Mouse (Mus musculus) thymus, postnatal 10 days (tissue): ENCODE results near the gene Lsm7.

Experiments
- DNase-seq, 2 experiments: peaks; one replicate each; pipeline ENCODE4 v3.0.0; 2021; ENCODE audit warnings: low spot score in 2 of 2

Lsm7 gene

DNA sequence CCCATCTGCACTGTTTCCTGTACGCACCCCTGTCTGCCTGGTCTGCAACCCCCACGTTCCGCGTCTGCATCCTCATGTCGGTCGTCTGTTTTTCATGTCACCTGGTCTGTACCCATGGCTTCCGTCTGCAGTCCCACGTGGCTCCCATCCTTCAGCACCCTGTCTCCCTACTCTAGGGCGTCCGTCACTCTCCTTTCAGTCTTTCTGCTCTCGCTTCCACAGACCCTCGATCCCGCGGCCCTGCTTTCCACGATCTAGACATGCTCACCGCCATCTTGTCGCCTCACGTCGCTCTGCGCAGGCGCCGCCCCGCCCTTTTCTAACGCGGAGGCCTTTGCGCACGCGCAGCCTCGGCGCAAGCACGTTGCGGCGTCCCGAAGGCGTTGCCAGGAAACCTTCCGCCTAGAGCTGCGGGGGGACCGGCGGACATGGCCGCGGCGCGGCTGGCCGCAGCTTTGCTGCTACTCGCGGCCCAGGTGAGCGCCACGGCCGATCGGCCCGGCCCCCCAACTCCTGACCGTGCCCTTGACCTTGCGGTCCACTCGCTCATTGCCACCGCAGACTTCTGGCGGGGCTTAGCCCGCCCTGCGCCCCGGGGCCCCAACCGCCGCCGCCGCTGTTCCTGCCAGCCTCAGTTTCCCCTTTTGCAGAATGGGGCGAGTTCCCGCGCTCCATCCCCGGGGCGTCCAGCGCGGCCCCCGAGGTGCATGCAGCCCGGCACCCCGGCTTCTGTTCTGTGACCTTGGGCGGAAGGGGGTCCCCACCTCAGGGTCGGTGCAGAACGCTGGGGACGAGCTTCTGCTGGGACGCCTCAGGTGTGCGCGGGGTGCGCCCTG, at the start of gene Lsm7, which contains the start of gene Sppl2b:
TSS of gene Lsm7 (minus strand) at position 297 of the 836 bp plus-strand sequence.
TSS of gene Sppl2b (plus strand) at position 363 of the 836 bp plus-strand sequence.
- peak; percentile 94 to 98 for DNase-seq

DNA sequence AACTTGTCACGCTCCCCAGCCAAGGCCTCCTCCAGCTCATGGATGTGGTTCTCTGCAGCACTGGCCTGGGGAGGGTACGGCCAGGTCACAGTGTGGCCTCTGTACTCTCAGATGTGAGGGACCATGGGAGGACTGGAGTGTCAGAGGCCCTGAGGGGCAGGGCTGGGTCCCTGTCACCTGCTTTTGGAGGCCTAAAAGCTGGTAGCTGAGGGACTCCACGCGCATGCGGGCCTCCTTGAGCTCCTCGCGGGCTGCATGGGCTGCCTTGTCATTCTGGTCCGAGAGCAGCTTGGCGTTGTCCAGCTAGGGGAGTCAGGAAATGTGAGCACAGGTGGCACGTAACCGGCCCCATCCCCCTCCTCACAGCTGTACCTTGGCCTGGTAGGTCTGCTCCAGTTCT, 49.7 kb upstream of the Lsm7 start:
- DNase-seq = no peak

DNA sequence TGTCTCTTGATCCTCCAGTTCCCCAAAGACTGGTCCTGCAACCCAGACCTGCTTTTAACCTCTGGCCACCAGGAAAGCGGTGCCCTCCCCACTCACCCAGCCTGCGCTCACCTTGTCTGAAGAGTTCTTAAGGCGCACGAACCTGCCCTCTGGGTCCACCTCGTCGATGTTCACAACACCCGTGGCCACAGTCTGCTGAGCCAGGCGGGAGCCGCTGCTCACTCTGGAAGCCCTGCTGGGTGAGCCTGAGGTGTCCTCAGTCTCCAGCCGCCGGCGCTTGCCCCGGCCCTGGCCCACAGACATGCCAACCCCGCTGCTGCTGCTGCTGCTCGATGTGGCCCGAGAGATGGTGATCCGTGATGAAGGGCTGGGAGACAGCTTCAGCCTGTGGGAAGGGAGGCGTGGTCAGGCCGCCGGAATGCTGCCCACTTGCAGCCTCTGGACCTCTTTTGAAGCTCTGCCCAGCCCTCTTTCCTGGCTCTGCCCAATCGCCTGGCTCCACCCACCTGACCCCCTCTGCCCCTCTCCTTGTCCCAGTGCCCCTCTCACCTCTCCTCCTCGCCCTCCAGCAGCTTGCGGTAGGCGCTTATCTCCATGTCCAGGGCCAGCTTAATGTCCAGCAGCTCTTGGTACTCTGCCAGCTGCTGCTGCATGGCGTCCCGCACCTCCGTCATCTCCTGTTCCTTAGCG, 49.1 kb upstream of the Lsm7 start:
- DNase-seq = no peak

DNA sequence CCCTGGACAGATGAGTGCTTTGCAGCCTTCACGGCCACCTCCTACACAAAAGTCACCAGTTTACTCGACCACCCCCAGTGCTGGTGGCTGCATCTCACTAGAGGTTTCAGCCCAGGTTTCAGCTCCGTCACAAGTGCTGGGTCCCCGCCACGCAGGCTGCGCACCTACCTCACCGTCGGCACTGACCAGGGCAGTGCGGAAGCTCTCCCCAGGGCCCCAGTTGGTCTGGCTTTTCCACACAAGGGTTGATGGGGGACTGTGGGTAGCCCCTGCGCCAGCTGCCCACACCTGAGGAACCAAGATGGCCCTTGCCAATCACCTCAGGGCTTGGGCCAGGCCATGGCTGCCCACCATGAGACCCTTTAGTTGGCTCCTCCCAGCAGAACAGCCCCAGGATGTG, 48.3 kb upstream of the Lsm7 start:
- DNase-seq = no peak

DNA sequence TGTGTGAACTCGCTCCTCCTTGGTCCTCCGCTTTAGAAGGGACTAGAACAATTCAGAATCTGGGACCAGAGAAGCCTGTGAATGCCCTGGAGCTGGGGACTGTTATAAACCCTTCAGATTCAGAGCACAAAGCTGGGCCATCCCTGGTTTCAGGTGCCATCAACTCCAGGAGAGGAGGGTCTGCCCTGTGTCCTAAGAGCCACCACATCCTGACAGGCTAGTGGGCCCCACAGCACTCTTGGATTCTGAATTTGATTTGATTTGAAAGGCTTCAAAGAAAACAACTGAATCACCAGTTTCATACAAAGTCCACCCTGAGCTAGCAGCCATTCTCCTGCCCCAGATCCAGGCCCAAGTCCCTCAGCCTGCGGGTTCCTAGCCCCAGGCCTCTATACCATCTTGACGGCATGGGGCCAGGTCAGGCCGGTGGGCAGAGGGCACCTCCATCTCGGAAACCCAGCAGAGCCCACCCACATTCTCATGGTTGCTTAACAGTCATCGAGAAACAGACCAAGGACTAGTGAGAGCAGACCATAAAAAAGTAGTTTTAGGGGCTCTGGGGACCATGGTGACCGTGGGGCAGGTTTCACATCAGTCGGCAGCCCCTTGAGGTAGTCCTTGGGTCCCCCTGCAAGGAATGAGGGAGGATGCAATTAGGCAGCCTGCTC, 47.4 kb upstream of the Lsm7 start:
- no peak for DNase-seq

DNA sequence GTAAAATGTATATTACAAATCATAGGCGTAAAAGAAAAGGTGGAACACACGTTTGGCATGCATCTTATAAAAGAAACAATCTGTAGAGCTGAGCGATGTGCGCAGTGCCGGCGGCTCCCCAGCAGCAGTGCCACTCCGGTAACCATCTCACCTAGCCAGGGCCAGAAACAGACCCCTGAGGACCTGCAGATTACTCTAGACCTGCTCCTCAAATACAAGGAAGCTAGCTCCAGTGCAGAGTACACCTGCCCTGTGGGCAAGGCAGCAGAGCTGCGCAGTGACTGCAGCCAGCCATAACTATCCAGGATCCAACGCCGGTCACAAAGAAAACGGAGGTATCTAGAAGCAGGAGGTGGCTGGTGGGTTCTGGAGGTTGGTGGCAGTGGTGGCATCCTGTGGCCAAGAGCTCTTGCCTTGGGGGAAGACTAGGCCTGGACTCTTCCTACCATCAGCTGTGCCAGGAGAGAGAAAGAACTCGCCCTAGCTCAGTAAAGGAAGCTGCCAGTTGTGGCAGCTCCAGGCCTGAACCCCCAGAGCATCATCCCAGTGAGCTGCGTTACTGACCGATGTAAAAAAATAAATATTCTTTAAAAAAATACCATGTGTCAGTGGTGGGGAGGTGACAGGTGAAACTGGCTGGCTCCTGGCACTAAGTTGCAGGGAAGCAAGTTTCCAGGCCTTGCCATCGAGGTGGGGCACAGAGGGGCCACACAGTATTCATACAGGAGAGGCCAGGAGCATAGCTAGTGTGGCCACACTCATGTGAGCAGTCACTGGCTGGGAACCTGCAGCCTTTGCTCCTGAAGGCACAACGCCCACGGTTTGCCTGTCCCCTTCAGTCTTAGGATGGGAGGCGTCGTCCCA, 46.6 kb upstream of the Lsm7 start:
- no peak for DNase-seq

DNA sequence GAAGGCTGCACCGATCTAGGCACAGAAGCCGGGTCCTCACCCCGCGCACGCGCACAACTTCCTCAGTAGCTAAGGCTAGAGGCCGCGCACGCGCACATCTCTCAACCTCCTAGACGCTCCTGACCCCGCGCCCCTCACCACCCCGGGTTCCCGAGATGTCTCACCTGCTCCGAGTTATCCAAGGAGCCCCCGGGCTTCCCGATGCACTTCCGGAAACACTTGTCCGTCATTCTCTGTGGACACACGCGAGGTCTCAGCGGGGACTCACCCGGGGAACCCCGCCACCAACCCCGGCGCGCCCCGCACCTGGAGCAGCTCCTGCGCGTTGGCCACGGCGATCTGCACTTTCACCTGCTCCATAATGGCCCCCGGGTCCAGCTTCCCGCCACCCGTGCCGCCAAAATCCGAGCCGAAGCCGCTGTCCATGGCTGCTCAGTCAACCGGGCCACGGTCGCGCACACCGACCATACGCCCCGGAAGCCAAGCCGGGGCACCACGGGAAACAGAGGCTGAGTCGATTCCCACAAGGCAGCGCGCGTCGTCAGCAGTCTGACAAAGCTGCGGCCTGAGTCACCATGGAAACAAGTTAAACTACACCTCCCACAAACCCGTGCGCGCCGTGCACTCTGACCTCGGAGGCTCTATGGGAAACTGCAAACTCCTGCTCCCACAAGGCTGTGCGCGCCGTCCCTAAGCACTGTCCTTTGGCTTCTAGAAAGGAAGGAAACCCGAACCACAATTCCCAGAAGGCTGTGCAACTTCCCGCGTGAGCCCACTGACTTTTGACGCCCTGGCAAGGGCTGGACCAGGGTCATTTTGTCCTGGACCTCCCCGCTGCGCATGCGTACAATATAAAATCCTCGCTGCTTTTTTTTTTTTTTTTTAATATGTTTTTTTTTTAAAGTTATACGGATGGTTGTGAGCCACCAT, 45.6 kb upstream of the Lsm7 start, which contains the start of gene Timm13:
TSS of gene Timm13 (minus strand) at position 652 of the 930 bp plus-strand sequence.
- DNase-seq = peak; percentile 94 to 96

DNA sequence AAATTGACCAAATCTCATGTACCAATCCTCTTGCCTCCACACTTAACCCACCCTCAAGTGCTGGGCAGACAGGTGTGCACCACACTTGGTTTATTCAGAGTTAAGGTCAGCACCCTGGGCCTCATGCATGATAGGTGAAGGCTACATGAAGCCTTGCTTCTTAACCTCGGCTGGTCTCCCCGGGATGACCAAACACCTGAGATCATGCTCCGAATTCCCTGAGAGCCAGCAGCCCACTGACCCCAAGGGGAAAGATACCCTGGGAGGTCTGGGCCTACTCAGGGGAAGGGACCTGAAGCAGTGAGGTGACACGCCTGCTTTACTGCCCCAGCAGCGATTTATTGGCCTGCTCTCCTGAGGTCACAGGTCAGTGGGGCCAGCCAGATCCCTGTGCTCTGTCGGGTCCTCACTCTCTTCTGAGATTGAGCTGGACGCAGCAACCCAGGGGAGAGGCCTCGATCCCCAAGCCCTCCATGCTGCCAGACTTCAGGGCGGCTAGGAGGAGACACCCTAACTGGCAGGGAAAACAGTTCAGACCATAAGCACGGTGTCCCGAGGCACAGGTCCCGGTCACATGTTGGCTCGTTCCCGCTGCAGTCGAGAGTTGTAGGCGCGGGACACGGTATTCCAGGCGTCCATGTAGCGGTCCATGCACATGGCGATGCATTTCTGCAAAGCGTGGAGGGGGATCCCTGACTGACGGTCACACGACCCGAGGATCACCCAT, 44.7 kb upstream of the Lsm7 start:
- no peak for DNase-seq

DNA sequence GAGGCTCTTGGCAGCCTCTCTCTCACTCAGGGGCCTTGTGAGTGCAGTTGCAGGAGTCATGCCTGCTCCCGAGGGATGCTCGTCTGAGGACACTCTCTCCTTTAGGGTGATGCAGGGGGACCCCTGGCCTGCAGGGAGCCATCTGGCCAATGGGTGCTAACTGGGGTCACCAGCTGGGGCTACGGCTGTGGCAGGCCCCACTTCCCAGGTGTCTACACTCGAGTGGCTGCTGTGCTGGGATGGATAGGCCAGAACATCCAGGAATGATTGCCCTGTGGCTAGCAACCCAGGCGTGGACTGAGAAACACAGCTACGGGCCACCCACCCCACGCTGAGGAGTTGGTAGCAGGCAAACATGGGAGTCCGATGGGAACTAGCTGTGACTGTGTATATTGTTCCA, 44.1 kb upstream of the Lsm7 start:
- DNase-seq = no peak

DNA sequence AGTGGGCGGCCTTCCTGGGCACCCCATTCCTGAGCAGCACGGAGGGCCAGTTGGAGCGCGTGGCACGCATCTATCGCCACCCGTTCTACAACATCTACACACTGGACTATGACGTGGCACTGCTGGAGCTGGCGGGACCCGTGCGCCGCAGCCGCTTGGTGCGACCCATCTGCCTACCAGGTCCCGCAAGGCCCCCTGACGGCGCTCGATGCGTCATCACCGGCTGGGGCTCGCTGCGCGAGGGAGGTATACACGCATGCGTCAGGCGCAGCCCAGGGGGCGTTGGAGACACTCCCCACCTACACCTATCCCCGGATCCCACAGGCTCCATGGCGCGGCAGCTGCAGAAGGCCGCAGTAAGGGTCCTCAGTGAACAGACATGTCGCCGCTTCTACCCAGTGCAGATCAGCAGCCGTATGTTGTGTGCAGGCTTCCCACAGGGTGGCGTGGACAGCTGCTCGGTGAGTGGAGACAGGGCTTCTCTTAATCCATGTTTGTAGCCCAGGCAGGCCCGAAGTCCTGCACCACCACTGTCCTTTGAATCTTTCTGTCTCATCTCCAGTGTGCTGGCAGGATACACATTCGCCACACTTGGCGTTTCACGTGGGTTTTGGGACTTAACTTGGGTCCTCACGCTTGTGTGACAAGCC, 43.0 kb upstream of the Lsm7 start:
- no peak for DNase-seq

DNA sequence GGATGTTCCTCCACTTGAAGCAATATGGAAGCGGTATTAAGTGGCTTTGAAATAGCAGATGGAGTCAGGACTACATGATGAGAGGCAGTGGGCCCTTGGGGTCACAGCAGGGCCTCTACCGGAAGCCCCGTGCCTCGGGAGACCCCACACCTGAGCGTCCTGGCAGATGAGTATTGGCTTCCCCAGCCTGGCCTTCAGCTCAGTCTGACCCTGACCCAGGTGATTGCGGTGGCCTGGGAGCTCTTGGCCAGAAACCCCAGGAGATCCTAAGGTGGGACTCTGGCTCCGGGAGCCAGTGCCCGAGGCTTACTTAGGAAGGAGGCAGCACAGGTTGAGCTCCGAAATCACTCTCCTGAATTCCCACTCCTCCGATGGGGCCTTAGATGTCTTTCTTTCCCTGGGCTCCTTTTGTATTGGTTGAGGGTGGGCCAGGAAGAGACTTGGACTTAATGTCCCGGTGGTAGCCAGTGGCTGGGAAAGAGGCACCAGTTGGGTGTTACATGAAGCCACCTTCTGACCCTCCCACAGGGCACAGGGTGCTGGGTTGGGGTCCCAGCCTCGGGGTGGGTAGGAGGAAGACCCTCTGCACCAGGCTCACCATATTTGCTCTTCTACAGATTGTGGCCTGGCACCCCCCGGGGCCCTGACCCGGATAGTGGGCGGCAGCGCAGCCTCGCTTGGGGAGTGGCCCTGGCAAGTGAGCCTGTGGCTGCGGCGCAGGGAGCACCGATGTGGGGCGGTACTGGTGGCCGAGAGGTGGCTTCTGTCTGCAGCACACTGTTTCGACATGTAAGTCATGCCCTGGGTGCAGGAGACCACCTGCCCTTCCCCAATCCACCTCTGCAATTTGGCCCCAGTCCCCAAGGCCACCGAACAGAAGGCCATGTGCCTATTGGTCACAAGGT, 41.8 kb upstream of the Lsm7 start:
- no peak for DNase-seq

DNA sequence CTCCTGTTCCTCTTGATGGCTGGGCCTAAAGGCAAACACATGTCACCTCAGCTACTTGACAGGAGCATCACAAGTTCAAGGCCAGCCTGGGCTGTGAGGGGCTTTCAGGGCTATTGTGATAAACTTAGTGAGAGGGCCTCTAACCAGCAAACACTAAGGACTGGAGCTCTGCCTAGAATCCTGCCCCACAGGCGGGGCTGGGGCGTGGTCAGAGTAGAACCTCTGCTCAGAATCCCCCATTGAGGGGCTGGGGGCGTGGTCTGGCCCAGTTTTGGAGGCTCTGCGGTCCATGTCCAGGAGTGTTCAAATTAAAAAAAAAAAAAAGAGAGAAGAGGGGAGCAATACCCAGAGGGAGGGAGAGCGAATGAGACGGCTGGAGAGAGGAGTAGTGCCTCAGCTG, 40.7 kb upstream of the Lsm7 start:
- DNase-seq = no peak

DNA sequence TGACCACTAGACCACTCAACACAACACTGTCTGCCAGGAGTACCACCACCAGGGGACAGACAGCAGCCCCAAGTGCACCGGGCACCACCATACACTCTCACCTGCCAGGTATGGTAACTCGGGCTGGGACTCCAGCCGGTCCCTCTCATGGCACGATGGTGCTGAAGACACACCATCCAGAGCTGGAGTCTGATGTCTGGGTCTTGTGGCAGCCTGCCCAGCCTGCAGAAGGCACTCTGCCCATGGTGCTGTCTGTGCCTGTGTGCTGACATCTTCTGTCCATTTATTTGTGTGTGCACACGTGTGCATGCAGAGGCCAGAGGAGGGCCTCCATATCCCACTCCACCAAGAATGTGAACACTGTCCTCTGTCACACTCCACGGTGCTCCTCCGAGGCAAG, 40.1 kb upstream of the Lsm7 start:
- no peak for DNase-seq

DNA sequence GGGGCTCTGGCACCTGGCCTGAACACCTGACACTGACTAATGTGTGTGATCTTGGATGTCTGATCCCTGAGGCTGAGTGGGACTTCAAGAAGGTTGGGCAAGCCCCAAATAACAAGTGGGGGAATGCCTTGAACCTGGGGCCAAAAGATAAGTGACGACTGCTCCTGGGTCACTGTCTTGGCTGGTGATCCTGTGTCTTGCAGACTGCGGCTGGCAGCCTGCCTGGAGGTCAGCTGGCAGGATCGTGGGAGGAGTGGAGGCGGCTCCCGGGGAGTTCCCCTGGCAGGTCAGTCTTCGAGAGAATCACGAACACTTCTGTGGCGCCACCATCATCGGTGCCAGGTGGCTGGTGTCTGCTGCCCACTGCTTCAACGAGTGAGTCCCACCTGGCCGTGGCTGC, 32.2 kb upstream of the Lsm7 start:
- no peak for DNase-seq

DNA sequence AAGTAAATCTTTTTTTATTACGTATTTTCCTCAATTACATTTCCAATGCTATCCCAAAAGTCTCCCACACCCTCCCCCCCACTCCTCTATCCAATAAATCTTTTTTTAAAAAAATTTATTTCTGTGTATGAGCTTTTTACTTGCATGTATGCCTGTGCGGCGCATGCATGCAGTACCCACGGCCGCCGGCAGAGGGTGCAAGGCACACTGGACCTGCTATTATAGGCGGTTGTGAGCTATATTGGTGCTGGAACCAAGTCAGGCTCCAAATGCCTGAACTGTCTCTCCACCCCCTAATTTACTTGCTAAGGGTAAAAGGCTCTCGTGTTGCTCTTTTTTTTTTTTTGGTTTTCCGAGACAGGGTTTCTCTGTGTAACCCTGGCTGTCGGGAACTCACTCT, 26.3 kb upstream of the Lsm7 start:
- DNase-seq = peak; percentile 68 to 86

DNA sequence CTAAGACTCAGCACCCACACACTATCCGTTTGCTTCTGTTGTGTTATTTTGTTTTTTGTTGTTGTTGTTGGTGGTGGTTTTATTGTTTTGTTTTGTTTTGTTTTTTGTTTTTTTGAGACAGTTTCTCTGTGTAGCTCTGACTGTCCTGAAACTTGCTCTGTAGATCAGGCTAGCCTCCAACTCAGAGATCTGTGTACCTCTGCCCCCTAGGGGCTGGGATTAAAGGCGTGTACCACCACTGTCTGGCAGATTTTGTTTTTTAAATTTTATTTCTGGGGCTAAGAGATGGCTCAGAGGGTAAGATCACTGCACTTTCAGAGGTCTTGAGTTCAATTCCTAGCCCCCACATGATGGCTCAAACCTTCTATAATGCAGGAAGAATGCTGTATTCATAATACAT, 25.9 kb upstream of the Lsm7 start:
- DNase-seq = no peak

DNA sequence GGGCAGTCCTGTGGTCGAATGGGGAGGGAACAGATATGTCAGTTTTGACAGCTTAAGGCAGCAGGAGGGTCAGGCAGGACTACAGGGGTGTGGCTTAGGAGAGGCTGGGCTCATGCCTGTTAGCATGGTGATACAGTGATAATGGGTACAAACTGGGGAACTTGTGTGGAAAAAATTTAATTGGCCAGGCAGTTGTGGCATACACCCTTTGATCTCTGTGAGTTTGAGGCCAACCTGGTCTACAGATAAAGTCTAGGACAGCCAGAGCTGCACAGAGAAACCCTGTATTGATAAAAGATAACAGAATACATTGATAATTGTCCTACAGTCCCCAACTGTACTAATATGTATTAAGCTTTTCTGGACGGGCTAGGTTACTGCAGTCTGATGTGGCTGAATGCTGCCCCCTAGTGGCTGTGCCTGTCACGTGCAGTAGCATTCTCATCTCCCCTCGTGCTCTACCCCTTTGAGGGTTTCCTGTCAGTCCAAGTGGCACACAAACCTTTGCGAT, 25.2 kb upstream of the Lsm7 start:
- DNase-seq = peak in 1 of 2 experiments; percentile 78

DNA sequence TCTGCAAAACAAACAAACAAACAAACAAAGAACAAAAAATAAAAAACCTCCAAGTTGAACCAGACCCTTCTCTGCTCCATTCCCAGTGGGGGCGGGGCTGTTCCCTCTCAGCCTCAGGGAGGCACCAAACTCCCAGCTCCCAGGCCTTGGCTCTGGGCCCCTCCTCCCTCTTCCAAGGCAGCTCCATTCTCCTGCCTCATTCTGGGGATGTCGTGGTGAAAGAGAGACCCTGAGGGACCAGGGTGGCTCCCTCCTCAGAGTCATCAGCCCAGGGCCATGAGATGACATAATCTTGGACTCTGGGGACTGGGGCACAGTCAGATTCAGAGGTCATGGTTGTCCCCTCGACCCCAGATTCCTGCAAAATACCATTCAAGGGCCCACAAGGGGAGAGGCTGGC, 21.6 kb upstream of the Lsm7 start:
- DNase-seq = no peak
